Mouse (Mus musculus) heart, postnatal 4 days (tissue): ENCODE results near the gene Sycn. TPM values are rescaled to one million over a fixed set of nuclear protein-coding genes. Genes with fewer than 3 reads are reported as not detected.

Experiments
- DNase-seq: peaks from one replicate; pipeline ENCODE4 v3.0.0; 2021
- microRNA-seq, 2 experiments: library from miRNA; unstranded; fragments of <30 nt; microRNA quantifications; one replicate each; pipeline ENCODE4 v1.2.0; 2021 to 2022
- total RNA-seq, 2 experiments: library from RNA; stranded (reverse); gene quantifications; 2 replicates each; pipeline ENCODE4 v1.2.3; 2021

Sycn gene
- total RNA-seq, 2 experiments from 2014 or later: not detected

DNA sequence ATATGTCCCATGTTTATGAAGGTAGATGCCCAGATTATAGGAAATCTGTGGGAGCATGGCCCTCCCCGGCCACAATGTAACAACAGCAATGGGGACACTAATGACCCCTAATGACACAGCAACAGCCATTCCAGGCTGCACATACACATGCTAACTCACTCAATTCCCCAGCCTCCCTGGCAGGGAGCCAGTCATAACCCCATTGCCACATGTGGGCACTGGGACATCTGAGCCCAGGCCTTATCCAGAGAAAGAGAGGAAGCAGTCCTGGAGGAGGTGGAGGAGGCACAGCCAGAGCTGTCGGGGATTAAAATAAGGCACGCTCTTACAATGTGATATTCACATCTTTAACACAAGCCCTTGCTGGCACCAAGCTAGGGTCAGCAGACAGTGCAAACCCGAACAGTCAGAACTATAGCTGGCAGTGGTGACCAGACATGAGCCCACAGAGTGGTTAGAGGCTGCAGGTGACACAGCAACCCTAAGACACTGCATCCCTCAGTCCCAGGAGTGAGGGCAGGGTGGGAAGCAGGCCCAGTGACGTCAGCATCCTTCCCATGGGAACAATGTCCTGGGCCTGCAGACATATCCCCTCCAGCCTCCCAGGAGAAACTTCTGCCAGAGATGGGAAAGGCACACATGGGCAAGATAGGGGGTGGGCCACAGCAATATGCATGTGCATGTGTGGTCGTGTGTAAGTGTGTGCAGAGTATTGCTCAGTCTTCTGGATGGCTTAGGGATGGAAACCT, 46.2 kb downstream of the Sycn start:
- DNase-seq: peak; percentile 61

DNA sequence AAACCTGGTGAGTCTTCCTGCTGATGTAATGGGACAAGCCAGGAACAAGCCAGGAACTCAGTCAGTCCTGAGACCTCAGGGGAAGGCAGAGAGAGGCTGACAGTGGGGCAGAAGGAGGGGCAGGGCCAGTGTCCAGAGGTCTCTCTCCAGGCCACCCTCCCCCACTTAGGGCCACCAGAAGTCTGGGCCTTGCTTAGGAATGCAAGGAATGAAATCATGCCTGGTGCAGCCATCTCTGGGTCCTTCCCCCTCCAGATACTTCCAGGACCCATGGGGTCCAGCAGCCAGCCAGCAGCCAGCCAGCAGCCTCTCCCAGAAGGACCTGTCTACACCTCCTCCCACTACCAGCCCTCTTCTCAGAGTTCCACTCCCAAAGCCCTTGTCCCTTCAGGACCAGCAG, 47.0 kb downstream of the Sycn start:
- DNase-seq: peak; percentile 25

Small RNA genes lying within 50 kb of the gene (microRNA-seq; reads per million reads assigned to microRNA genes)
- 0 to 1.0 reads per million in 2 experiments for gene Mir7049

Other genes with a start within 250 kb of the Sycn start
- not detected for gene Selenov, start 249.7 kb upstream of the Sycn start, total RNA-seq
- gene Dll3, start 238.6 kb upstream of the Sycn start, total RNA-seq: not detected
- 10 to 100 TPM; 68.6 to 76.6 TPM for gene Timm50, start 228.8 kb upstream of the Sycn start, total RNA-seq
- 10 to 100 TPM; 58.7 to 62.7 TPM for gene Supt5, start 202.1 kb upstream of the Sycn start, total RNA-seq
- 1,000 to 10,000 TPM in 1 of 2 experiments, 100 to 1,000 TPM in 1; 972 to 1,025 TPM for gene Rps16, start 190.2 kb upstream of the Sycn start, total RNA-seq
- 10 to 100 TPM; 42.1 to 42.9 TPM for gene Plekhg2, start 168.3 kb upstream of the Sycn start, total RNA-seq
- gene Zfp36, start 160.6 kb upstream of the Sycn start, total RNA-seq: 10 to 100 TPM; 12.7 to 12.9 TPM
- gene Med29, start 148.2 kb upstream of the Sycn start, total RNA-seq: 10 to 100 TPM; 22.9 to 24.5 TPM
- 10 to 100 TPM; 50.1 to 53.5 TPM for gene Paf1, start 147.9 kb upstream of the Sycn start, total RNA-seq
- gene Gmfg, start 103.4 kb upstream of the Sycn start, total RNA-seq: 1 to 10 TPM; 7.1 to 7.5 TPM
- gene Lrfn1, start 88.9 kb upstream of the Sycn start, total RNA-seq: 1 to 10 TPM; 2.5 to 3.3 TPM
- not detected for gene Ifnl2, start 30.4 kb upstream of the Sycn start, total RNA-seq
- not detected for gene Ifnl3, start 18.0 kb upstream of the Sycn start, total RNA-seq
- gene Nccrp1, start 6.4 kb downstream of the Sycn start, total RNA-seq: not detected
- 10 to 100 TPM; 49.2 to 50.5 TPM for gene Samd4b, start 57.3 kb downstream of the Sycn start, total RNA-seq
- gene Pak4, start 57.3 kb downstream of the Sycn start, total RNA-seq: 10 to 100 TPM; 21.6 to 22.1 TPM
- gene Acp7, start 90.4 kb downstream of the Sycn start, total RNA-seq: not detected
- 1 to 10 TPM; 2.2 TPM for gene Fbxo27, start 152.0 kb downstream of the Sycn start, total RNA-seq
- 1 to 10 TPM; 2.6 to 4.2 TPM for gene Fbxo17, start 175.9 kb downstream of the Sycn start, total RNA-seq
- gene Mrps12, start 200.9 kb downstream of the Sycn start, total RNA-seq: 10 to 100 TPM; 44.5 to 45.9 TPM
- gene Sars2, start 201.1 kb downstream of the Sycn start, total RNA-seq: 10 to 100 TPM; 19.3 to 19.9 TPM
- gene Ccer2, start 215.3 kb downstream of the Sycn start, total RNA-seq: not detected
- gene Sirt2, start 225.8 kb downstream of the Sycn start, total RNA-seq: 10 to 100 TPM; 56.4 to 58.3 TPM
- gene Nfkbib, start 226.6 kb downstream of the Sycn start, total RNA-seq: 10 to 100 TPM; 14.4 to 14.5 TPM
- gene Rinl, start 248.1 kb downstream of the Sycn start, total RNA-seq: 1 to 10 TPM; 1.1 to 1.8 TPM